Mouse (Mus musculus): Measurements from ENCODE around the gene Dgkq.
"Not testable (repeated sequence)": the region's sequence is repeated elsewhere in the genome, so short reads cannot be mapped to it uniquely, and the experiment has no call there.

Gene Dgkq

GRCm38 (mm10) chr5:108655381-108655780 is 14.1 kb downstream of the Dgkq start:
- DNase-seq (ENCODE audit: low read depth, low spot score), result no peak

GRCm38 (mm10) chr5:108654444-108654990 is 15.0 kb downstream of the Dgkq start:
- DNase-seq (ENCODE audit: low read depth, low spot score), result no peak

- no peak for DNase-seq (ENCODE audit: low read depth, low spot score)
These were observed 16.1 kb downstream of the Dgkq start for GRCm38 (mm10) chr5:108653341-108653740.

GRCm38 (mm10) chr5:108651823-108652222 is 17.6 kb downstream of the Dgkq start:
- no peak for DNase-seq (ENCODE audit: low read depth, low spot score)

GRCm38 (mm10) chr5:108651136-108651720 is 18.2 kb downstream of the Dgkq start:
- no peak for DNase-seq (ENCODE audit: low read depth, low spot score)

- no peak for DNase-seq (ENCODE audit: low read depth, low spot score)
These were observed 19.1 kb downstream of the Dgkq start for GRCm38 (mm10) chr5:108650341-108650740.

GRCm38 (mm10) chr5:108648937-108649576 is 20.4 kb downstream of the Dgkq start:
- no peak for DNase-seq (ENCODE audit: low read depth, low spot score)

GRCm38 (mm10) chr5:108647820-108648465 is 21.5 kb downstream of the Dgkq start:
- no peak for DNase-seq (ENCODE audit: low read depth, low spot score)

- DNase-seq (ENCODE audit: low read depth, low spot score), result no peak
These were observed 22.2 kb downstream of the Dgkq start for GRCm38 (mm10) chr5:108647311-108647710.

GRCm38 (mm10) chr5:108646343-108646660 is 23.2 kb downstream of the Dgkq start:
- no peak for DNase-seq (ENCODE audit: low read depth, low spot score)

- DNase-seq (ENCODE audit: low read depth, low spot score), result no peak
These were observed 23.7 kb downstream of the Dgkq start for GRCm38 (mm10) chr5:108645651-108646342.

- no peak for DNase-seq (ENCODE audit: low read depth, low spot score)
These were observed 25.8 kb downstream of the Dgkq start for GRCm38 (mm10) chr5:108643674-108644073.

- no peak for DNase-seq (ENCODE audit: low read depth, low spot score)
These were observed 33.3 kb downstream of the Dgkq start for GRCm38 (mm10) chr5:108636172-108636571.

- not testable (repeated sequence) for DNase-seq (ENCODE audit: low read depth, low spot score)
These were observed 35.4 kb downstream of the Dgkq start for GRCm38 (mm10) chr5:108634088-108634487.

- DNase-seq (ENCODE audit: low read depth, low spot score), result no peak
These were observed 35.8 kb downstream of the Dgkq start for GRCm38 (mm10) chr5:108633676-108634075.

- DNase-seq (ENCODE audit: low read depth, low spot score), result peak; percentile 93
These were observed 39.6 kb downstream of the Dgkq start, which contains the start of the genes Gak and Tmem175 for GRCm38 (mm10) chr5:108629634-108630483. Gak (minus strand) TSS chr5:108629755. Tmem175 (plus strand) TSS chr5:108629770.

GRCm38 (mm10) chr5:108628891-108629633 is 40.4 kb downstream of the Dgkq start:
- DNase-seq (ENCODE audit: low read depth, low spot score), result no peak

GRCm38 (mm10) chr5:108626050-108626660 is 43.3 kb downstream of the Dgkq start:
- no peak for DNase-seq (ENCODE audit: low read depth, low spot score)

- peak; percentile 42 for DNase-seq (ENCODE audit: low read depth, low spot score)
These were observed 47.6 kb downstream of the Dgkq start for GRCm38 (mm10) chr5:108621870-108622269.

- no peak for DNase-seq (ENCODE audit: low read depth, low spot score)
These were observed 59.0 kb downstream of the Dgkq start for GRCm38 (mm10) chr5:108610426-108610825.

Data from telencephalon, adult 2 months (tissue).